Mouse (Mus musculus) embryonic facial prominence, embryonic 13.5 days (tissue): ENCODE results near the gene Hnrnpa3. TPM values are rescaled to one million over a fixed set of nuclear protein-coding genes. Genes with fewer than 3 reads are reported as not detected.

Source experiments
- ATAC-seq: fragments of 200-750 bp; cut with Nextera tagmentation; 2 replicates; pipeline ENCODE4 v1.8.0; 2017; ENCODE audit warnings: low read depth; ENCODE audit not compliant: insufficient number of reproducible peaks, insufficient read depth, low FRiP score, low TSS enrichment
- H3K27ac ChIP-seq: fragments of 300-500 bp; sonication (generic); 2 replicates; pipeline ENCODE4 v1.5.1; 2015; ENCODE audit warnings: moderate library complexity, mild to moderate bottlenecking, inconsistent platforms
- H3K27me3 ChIP-seq: fragments of 300-500 bp; sonication (generic); 2 replicates; pipeline ENCODE4 v1.6.1; 2015; ENCODE audit warnings: mild to moderate bottlenecking, inconsistent platforms
- H3K36me3 ChIP-seq: fragments of 300-500 bp; sonication (generic); 2 replicates; pipeline ENCODE4 v1.6.1; 2015; ENCODE audit warnings: mild to moderate bottlenecking, inconsistent platforms
- H3K4me1 ChIP-seq: fragments of 300-500 bp; sonication (generic); 2 replicates; pipeline ENCODE4 v1.6.1; 2015; ENCODE audit warnings: inconsistent platforms
- H3K4me2 ChIP-seq: fragments of 300-500 bp; sonication (generic); 2 replicates; pipeline ENCODE4 v1.6.1; 2015; ENCODE audit warnings: moderate library complexity, mild to moderate bottlenecking, inconsistent platforms
- H3K4me3 ChIP-seq: fragments of 300-500 bp; sonication (generic); 2 replicates; pipeline ENCODE4 v1.5.1; 2015; ENCODE audit warnings: mild to moderate bottlenecking, inconsistent platforms
- H3K9ac ChIP-seq: fragments of 300-500 bp; sonication (generic); 2 replicates; pipeline ENCODE4 v1.6.1; 2015; ENCODE audit warnings: mild to moderate bottlenecking, inconsistent platforms
- H3K9me3 ChIP-seq: fragments of 300-500 bp; sonication (generic); 2 replicates; pipeline ENCODE4 v1.6.1; 2016; ENCODE audit warnings: inconsistent platforms
- WGBS: fragments of 180-500 bp; shearing (Covaris S2); methylation state at CpG from one replicate; pipeline ENCODE4 v1.1.7; 2015; ENCODE audit warnings: mixed read lengths; 5-methylcytosine and 5-hydroxymethylcytosine counted together
- microRNA-seq: library from miRNA; unstranded; fragments of <30 nt; microRNA quantifications from one replicate; pipeline ENCODE4, GENCODE M21; 2016
- polyA plus RNA-seq: library from polyadenylated mRNA; unstranded; fragments of >200 nt; fragmentation: Nextera tagmentation; extraction: Ambion mirVana; gene quantifications from 2 replicates; pipeline ENCODE4 v1.2.1, GENCODE M21; 2015

Hnrnpa3 gene
- polyA plus RNA-seq, 1 experiment from 2014 or later: 343 TPM

GRCm38 (mm10) chr2:75707420-75707819, 48.4 kb downstream of the Hnrnpa3 start:
- H3K4me2 ChIP-seq: no peak overlapping the region
- no peak overlapping the region for H3K27ac ChIP-seq
- H3K36me3 ChIP-seq: 0 out of 2 replicates have a peak, but pooled peaks cover 2% of the 10 kb centered on the region
- peaks cover 10% of the 10 kb centered on the region for H3K4me1 ChIP-seq
- WGBS: 19% methylated on average over 1 of the region's 1 CpGs
- no peak overlapping the region for H3K4me3 ChIP-seq
- H3K9me3 ChIP-seq: peaks cover 6% of the 10 kb centered on the region; the same call in 1 of the 2 replicates
- H3K9ac ChIP-seq: no peak overlapping the region
- no peak for ATAC-seq
- no peaks in the 10 kb centered on the region for H3K27me3 ChIP-seq

- Histone ChIP-seq H3K4me2 (no peak overlapping the region), H3K9ac (no peak overlapping the region), H3K4me3 (no peak overlapping the region), H3K36me3 (0 out of 2 replicates have a peak, but pooled peaks cover 2% of the 10 kb centered on the region), H3K4me1 (0 out of 2 replicates have a peak, but pooled peaks cover 5% of the 10 kb centered on the region), H3K27ac (no peak overlapping the region), H3K9me3 (peaks cover 6% of the 10 kb centered on the region; the same call in 1 of the 2 replicates), H3K27me3 (no peaks in the 10 kb centered on the region)
- WGBS: 79% methylated on average over 3 of the region's 3 CpGs
- no peak for ATAC-seq
These were observed 54.0 kb downstream of the Hnrnpa3 start for GRCm38 (mm10) chr2:75713083-75713482.

- 45% methylated on average over 4 of the region's 4 CpGs for WGBS
- H3K4me1 ChIP-seq: 0 out of 2 replicates have a peak, but pooled peaks cover 5% of the 10 kb centered on the region
- no peak overlapping the region for H3K9ac ChIP-seq
- H3K9me3 ChIP-seq: no peaks in the 10 kb centered on the region
- no peak overlapping the region for H3K4me3 ChIP-seq
- no peak overlapping the region for H3K27ac ChIP-seq
- H3K4me2 ChIP-seq: no peak overlapping the region
- no peaks in the 10 kb centered on the region for H3K27me3 ChIP-seq
- no peak for ATAC-seq
- H3K36me3 ChIP-seq: no peaks in the 10 kb centered on the region
These were observed 55.7 kb downstream of the Hnrnpa3 start for GRCm38 (mm10) chr2:75714766-75715165.

- Histone ChIP-seq H3K9ac (no peak overlapping the region), H3K4me1 (0 out of 2 replicates have a peak, but pooled peaks cover 5% of the 10 kb centered on the region), H3K36me3 (no peaks in the 10 kb centered on the region), H3K4me2 (no peak overlapping the region), H3K27ac (no peak overlapping the region), H3K9me3 (no peaks in the 10 kb centered on the region), H3K27me3 (no peaks in the 10 kb centered on the region), H3K4me3 (no peak overlapping the region)
- ATAC-seq: no peak
- WGBS: 51% methylated on average over 12 of the region's 12 CpGs
These were observed 57.3 kb downstream of the Hnrnpa3 start for GRCm38 (mm10) chr2:75716046-75717016.

Small RNA genes within 50 kb of the gene (microRNA-seq; reads per million reads assigned to microRNA genes)
- not detected for gene Gm24574

Other genes with a start within 250 kb of the Hnrnpa3 start
- gene Nfe2l2, start 45.4 kb downstream of the Hnrnpa3 start, polyA plus RNA-seq: 39.4 and 41.5 TPM in 2 replicates
- gene Agps, start 172.9 kb downstream of the Hnrnpa3 start, polyA plus RNA-seq: 30.0 and 36.3 TPM in 2 replicates